Mouse (Mus musculus) kidney, postnatal 14 days (tissue): ENCODE results near the gene Mfsd4a.

ENCODE experiments used
- DNase-seq: peaks from one replicate; pipeline ENCODE4 v3.0.0; 2022; ENCODE audit warnings: mixed read lengths

Gene Mfsd4a

GRCm38 (mm10) chr1:132067261-132068255 lies at the start of gene Mfsd4a:
Gene Mfsd4a (minus strand): TSS chr1:132068062.
- peak; percentile 73 for DNase-seq

- peak; percentile 73 for DNase-seq
Observed at GRCm38 (mm10) chr1:132116606-132117005, 48.7 kb upstream of the Mfsd4a start.

GRCm38 (mm10) chr1:132113098-132113497 lies 45.2 kb upstream of the Mfsd4a start:
- no peak for DNase-seq

GRCm38 (mm10) chr1:132112426-132112825 lies 44.6 kb upstream of the Mfsd4a start:
- DNase-seq, result no peak

DNA sequence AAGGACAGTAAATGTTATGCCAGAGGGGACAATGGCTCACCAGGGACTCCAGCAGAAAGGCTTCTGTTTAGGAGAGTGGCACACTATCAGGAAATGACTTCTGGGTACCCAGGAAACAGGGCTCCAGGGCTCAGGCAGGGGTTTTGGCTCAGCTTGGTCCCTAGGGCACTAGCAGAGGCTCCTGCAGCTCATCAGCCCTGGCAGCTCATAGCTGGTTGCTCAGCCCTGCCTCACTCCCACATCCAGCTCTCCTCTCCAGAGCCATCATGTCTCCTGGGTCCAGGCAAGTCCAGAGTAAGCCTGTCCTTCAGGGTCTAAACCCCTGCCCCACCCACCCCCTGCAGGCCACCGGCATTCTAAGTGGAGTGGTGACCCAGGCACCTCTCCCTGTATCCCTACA lies 43.5 kb upstream of the Mfsd4a start:
- no peak for DNase-seq

- DNase-seq, result no peak
Observed at GRCm38 (mm10) chr1:132109368-132109767, 41.5 kb upstream of the Mfsd4a start.

GRCm38 (mm10) chr1:132104353-132104752 lies 36.5 kb upstream of the Mfsd4a start:
- DNase-seq, result no peak

DNA sequence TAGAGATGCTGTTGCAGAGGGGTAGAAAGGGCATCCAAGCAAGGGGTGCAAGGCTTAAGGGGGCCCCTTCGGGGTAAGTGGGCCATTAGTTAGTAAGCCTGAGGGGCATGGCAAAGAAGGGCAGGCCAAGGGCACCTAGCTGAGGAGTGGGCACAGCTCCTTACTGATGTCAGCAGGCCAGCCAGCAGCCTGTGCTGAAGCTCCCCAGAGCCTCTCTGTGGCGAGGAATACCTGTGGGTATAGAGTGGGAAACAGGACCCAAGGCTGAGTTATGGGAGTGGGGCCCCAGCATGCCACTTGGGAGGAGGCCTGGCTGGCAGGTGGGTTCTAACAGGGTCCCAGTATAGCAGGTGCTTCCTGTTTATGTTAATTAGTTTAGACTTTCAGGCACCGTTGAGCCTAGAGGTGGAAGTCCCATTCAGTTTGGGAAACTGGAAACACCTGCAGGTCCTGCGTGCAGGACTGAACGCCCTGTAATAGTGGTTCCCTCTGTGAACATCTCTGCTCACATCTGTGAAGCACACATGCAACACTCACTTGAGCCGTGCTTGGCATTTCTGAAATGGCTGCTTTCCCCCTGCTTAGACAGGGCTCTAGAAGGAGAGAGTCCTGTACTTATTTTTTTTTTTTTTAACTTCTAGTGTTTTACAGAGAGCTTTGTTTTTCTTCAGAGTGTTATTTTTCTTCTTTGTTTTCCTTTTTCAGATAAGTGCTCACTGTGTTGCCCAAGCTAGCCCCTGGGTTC lies 34.3 kb upstream of the Mfsd4a start:
- DNase-seq, result no peak

GRCm38 (mm10) chr1:132099775-132100174 lies 31.9 kb upstream of the Mfsd4a start:
- no peak for DNase-seq

DNA sequence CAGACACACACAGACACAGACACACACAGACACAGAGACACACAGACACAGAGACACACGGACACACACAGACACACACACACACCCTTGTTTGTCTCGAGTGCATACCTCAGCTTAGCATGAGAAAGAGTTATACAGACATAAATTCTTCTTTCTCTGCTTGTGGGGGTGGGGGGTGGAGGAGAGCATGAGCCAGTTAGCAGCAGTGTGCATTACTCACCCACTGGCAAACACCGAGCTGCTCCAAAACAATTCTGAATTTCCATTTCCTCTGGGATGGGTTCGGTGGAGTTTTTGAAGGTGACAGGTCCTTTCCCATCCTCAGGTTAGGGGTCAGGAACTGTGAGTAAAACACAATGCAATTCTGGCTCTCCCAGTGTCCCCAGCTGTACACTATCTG lies 31.2 kb upstream of the Mfsd4a start:
- DNase-seq, result no peak

GRCm38 (mm10) chr1:132098076-132098475 lies 30.2 kb upstream of the Mfsd4a start:
- DNase-seq, result no peak

DNA sequence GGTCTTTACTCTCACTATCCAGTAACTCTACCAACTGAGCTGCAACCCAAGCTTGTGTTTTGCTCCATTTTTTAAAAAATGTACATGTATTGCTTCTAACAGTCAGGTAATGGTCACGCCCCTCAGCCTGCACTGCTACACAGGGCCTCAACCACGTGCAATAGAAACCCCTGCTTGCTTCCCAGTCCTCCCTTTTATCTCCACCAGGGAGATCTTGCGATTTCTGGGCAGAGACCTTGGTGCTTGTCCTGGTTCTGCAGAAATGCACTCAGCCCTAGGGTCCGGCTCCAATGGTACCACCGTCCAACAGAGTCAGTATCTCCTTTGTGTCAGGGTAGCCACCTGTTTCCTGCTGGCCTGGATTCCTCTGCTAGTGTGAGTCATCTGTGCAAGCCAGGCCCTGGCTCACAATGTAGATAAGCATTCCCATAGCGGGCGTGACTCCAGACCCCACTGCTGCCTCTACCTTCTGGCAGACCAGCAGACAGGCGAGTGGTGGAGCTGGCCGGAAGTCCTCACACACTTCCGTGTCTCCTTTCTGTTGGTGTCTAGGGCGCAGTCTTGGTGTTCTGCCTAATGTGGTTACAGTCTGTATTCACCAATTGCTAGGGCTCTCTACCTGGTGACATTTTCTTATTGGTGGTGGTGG lies 27.6 kb upstream of the Mfsd4a start:
- DNase-seq, result peak; percentile 38

DNA sequence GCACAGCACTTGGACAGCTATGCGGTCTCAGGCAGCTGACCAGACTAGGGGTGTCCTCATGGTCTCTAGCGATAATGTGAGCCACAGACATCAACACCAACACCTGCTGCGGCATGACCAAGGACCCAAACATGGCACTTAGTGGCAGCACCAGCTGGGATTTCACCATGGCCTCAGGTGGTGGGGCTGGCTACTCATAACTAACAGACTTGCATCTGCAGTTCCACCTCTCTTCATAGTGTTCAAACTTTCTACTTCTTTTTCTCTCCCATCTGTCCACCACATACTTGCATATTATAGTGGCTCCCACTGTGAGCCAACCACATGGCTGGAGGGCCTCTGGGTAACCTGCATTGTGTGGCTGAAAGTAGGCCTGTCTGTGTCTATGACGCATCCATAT lies 25.4 kb upstream of the Mfsd4a start:
- DNase-seq, result no peak

DNA sequence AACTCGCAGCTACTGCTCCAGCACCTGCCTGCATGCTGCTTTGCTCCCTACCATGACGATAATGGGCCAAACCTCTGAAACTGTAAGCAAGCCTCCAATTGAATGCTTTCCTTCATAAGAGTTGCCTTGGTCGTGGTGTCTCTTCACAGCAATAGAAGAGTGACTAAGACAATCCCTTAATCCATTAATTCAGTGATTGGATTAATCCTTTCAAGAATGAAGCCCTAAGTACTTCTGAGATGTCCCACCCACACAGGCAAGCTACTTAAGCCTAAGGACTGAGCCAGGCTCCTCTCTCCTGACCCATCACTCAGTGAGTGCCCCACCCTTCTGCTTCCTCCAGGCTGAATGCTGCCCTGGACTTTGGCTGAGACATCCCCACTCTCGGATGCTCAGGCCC lies 22.4 kb upstream of the Mfsd4a start:
- no peak for DNase-seq

DNA sequence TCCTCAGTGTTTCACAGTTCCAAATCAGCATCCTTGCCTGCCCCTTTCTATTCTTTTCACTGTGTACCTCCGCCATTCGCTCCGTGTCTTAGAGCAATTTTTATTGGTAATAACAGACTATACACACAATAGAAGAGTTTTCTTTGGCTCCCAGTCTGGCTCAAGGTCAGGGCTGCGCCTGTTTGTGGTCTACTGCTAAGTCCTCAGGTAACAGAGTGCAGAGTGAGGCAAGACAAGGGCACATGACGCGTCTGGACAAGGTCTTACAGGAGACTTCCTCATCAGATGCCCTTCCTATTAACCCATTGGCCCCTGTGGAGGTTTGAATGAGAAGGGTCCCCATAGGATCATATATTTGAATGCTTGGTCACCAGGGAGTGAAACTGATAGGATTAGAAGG lies 21.9 kb upstream of the Mfsd4a start:
- DNase-seq, result no peak

DNA sequence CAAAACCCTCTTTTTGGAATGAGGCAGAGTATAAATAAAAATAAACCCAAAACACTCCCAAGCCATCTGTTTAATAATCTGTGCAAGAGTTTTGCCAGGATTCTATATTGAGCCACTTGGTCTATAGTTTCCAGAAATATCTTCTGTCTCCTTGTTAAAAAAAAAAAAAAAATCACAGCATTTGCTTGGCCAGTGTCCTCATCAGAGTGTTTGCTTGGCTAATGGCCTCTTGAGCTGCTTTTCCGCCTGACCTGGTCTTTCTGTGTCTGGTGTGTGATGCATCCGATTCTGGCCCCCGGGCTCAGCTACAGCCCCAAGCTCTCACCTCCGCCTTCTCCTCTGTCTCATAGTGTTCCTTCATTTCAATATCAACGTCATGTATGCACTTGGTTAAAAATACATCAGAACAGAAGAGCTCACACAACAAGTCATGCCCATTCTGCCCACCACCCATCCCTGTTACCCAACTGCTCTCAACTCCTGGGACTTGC lies 20.4 kb upstream of the Mfsd4a start:
- no peak for DNase-seq

DNA sequence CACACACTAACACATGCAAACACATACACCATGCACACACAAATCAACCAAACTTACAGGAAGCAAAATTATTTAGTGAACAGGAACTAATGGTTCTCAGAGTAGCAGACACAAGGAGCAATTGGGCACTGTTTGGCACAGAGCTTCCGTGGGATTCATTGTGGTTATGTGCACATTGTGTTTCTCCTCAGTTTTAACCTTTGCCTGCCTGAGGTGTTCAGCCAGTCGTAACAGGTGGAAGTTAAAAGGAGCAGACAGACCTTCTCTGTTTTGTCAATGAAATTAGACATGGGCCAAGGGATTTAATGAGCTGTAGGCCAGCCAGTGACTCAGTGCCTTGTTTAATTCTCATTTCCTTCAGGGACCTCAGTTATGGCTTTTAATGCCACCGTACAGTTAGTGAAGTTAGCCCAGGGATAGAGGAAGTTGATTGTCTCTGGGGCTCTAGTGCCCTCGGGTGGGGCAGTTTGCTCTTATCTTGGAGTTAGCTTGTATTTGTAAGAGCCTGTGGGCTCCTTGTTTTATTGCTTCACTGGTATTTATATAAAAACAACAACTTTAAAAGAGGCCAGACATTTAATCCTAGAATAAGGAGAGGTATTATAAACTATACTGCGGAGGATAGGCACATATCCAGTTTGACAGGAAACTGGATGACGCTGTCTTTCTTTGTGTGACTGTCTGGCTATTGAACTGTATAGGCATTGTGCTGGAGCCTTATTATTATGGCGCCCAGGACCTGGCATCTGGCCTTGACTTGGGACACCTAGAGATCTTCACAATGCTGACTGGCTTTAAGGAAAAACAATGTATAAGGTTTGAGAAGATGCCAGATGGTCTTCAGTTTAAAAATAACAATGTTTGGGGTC lies 17.6 kb upstream of the Mfsd4a start:
- DNase-seq, result no peak

DNA sequence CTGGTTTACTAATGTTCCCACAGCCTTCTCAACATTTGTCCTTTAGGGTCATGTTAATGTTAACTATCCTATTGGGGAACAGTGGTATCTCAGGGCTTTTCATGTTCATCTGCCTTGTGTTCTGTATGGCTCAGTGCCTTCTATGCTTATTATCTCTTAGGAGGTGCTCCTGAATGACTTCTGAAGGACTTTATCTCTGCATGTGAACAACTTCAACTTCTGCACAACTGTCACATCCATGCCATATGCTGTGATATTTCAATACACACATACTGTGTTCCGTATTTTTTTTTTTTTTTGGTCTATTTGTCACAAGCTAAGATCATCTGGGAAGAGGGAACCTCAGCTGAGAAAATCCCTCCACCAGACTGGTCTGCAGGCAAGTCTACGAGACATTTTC lies 10.6 kb upstream of the Mfsd4a start:
- DNase-seq, result no peak

DNA sequence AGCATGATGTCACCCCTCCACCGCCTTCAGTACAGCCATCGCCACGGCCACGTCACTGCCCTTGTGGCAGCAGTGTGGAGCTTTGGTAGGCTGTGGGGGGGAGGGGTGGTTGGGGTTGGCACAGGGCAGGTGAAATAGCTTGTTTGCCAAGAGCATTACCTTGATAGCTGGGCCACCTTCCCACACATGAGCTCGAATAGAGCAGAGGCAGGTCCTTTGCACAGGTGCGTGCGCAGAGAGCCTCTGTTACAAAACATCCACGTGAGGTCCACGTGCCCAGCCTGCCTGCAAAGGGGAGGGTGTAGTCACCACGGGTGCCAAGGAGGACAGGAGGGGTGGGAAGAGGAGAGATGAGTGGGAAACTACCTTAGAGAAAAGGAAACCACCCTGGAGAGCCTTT lies 7.7 kb upstream of the Mfsd4a start:
- DNase-seq, result peak; percentile 70

GRCm38 (mm10) chr1:132070659-132071058 lies 2.8 kb upstream of the Mfsd4a start:
- DNase-seq, result no peak

DNA sequence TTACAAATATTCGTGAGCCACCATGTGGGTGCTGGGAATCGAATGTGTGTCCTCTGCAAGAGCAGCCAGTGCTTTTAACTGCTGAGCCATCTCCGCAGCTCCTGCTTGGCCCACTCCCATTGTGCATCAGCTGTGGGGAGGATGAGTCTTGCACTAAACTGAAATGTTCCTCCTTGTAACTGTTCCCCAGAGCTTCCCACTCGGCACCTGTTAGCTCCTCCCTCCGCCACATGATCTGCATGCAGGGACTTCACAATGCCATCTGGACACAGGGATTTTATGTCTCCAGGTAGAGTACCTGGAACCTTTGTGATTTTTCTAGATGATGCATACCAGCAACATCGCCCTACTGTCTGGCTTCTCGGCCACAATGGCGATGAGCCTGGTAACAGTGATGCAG lies 1.6 kb upstream of the Mfsd4a start:
- DNase-seq, result no peak

- DNase-seq, result no peak
Observed at GRCm38 (mm10) chr1:132065475-132066172, 2.2 kb downstream of the Mfsd4a start.
